Mouse (Mus musculus) central nervous system, embryonic 18 days (tissue): ENCODE data around the gene Ugt3a1. TPM values are rescaled to one million over a fixed set of nuclear protein-coding genes. Genes with fewer than 3 reads are reported as not detected.

Experiments
- polyA plus RNA-seq: library from polyadenylated mRNA; depleted of rRNA; stranded (reverse); fragments of >200 nt; gene quantifications from 2 replicates; pipeline ENCODE4 v1.2.3, GENCODE M21; 2012; rRNA removed

The Ugt3a1 gene
- polyA plus RNA-seq = 0.04 TPM in 1 of 2 replicates, not detected in the other

DNA sequence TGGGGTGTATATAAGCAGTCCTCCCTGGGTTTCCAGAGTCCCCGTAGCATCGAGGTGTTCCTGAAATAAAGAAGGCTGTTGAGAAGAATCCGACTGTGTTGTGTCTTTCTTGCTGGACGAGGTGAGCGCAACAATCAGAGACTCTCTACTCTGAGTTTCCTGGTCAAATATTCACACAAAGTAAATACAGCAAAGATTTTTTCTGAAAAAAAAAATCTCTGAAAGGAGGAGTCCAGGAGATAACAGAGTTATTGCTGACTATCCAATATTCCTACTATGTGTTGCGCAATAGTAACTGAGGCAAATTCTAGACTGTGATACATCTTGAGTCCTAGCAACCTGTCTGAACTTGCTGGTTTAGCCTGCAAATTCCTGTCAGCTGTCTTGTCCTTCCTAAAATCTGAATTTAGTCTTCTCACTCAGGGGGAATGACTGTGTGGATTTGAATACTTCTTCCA lies at the start of gene Ugt3a1:
TSS of gene Ugt3a1 (plus strand) at position 51 of the 458 bp plus-strand sequence.

DNA sequence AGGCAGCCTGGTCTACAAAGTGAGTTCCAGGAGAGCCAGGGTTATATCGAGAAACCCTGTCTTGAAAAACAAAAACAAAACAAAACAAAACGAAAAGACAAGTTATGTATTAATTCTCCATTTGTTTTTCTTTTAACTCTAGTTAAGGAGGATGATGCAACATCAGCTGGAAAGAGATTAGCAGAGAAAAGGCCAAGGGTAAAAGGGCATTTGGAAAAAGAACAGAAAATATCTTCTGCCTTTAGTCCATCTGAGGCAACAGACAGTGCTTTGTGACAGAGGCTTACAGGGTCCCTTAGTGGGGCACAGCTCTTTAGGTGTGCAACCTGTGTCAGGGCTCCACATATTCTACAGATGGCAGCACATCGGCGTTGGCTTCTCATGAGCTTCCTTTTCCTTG lies 58.7 kb downstream of the Ugt3a1 start, which contains the start of gene Ugt3a2:
TSS of gene Ugt3a2 (plus strand) at position 210 of the 400 bp plus-strand sequence.

Other genes starting within 250 kb of the Ugt3a1 start
- gene Nadk2, start 205.6 kb upstream of the Ugt3a1 start, polyA plus RNA-seq = 32.1 and 36.0 TPM in 2 replicates
- gene Lmbrd2, start 136.3 kb upstream of the Ugt3a1 start, polyA plus RNA-seq = 13.8 and 15.3 TPM in 2 replicates
- 8.6 and 8.9 TPM in 2 replicates for gene Skp2, start 121.5 kb upstream of the Ugt3a1 start, polyA plus RNA-seq
- gene Ugt3a2, start 58.7 kb downstream of the Ugt3a1 start, polyA plus RNA-seq = not detected in 2 replicates
- gene Capsl, start 159.1 kb downstream of the Ugt3a1 start, polyA plus RNA-seq = 2.1 and 2.9 TPM in 2 replicates